Mouse (Mus musculus) lung, postnatal 10 days (tissue): ENCODE measurements at regions not wholly inside any gene's neighbourhood (a gene's known extent, or its start where the extent isn't known, plus 50 kb on each side); places are given as distances from the start of the nearest gene placed in this dataset.

Experiments
- DNase-seq: peaks from one replicate; pipeline ENCODE4 v3.0.0; 2021

DNA sequence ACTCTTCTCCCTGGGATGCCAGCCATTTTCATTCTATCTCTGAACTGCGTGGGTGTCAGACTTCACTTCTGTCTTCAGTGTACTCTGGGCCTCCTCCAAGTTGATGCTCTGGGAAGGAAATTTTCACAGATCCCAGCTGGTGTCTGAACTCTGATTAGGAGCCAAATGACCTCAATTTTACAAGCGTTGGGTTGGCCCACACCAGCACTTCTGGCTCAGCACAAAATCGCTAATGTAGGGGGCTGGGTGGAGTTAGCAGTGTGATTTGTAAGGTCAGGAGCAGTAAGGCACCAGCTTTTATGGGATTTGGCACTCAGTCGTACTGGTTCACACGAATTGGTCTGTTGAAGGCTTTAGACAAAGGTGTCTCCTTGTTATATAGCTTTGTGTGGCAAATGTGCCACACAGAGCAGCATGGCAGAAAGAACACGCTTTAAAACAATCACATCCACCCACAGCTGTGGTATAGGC lies 576.3 kb upstream of the Kdm8 start:
- DNase-seq: peak; percentile 65

DNA sequence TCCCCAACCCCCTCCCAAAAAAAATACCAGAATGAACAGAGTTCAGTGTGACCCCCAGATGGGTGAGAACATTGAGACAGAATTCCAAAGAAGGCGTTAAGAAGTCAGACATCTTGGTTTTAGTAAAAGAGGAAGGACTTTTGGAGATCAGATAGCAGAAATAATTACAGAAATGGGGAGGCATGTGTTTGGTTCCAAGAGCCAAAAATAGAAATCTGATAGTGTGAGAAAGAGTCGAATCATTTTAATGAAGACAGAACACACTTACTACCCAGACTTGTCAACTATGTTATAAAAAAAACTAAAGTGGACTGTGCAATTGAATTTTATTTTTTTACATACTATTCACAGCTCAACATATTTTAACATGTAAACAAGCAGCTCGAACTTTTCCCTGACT lies 575.9 kb upstream of the Kdm8 start:
- no peak for DNase-seq

DNA sequence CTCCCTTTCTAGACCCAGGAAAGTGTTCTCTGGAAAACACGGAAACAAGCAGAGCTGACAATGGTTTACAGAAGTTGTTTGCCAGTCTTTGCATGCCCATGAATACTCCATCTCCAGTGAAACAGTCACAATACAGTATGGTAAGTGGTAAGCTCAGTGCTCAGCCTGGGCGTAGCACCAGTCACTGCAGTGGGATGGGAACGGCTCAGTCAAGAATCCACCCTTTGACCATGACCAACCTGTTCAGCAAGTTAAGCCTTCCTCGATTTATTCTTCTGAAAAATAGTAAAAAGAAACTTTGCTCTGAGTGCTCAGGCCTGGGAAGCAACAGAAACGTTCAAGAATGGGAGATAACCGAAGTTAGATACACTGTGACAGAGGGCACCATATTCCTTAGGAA lies 563.7 kb upstream of the Kdm8 start:
- no peak for DNase-seq

- peak; percentile 11 for DNase-seq
Observed at GRCm38 (mm10) chr7:124907233-124907632, 537.2 kb upstream of the Kdm8 start.

DNA sequence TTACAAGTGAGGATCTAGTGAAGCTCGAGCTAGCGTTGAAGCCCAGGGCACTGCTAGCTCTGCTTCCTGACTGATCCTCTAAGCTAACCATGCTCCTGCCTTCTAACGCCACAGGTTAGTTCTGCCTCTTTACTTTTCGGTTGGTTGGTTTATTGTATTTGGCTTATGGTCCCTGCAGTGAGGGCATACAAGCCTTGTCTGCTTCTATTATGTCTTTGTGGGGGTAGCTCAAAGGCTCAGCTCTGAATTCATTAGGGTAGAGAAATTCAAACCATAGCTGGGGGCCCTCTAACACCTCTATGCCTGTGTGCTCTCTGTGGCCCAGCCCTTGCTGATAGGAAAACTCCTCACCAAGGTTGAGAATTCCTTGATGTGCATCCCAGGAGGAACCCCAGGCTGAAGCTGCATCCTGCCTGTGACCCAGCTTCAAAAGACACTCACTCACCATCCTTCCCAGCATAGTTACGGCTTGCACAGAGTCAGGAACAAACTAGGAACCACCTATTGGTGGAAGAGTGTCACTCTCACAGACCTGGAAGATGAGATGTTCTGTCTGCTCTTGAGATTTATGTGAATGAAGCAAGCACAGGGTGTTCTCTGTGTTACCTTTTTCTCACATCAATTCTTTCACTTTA lies 536.7 kb upstream of the Kdm8 start:
- DNase-seq: no peak

GRCm38 (mm10) chr7:124914061-124914460 lies 530.4 kb upstream of the Kdm8 start:
- no peak for DNase-seq

DNA sequence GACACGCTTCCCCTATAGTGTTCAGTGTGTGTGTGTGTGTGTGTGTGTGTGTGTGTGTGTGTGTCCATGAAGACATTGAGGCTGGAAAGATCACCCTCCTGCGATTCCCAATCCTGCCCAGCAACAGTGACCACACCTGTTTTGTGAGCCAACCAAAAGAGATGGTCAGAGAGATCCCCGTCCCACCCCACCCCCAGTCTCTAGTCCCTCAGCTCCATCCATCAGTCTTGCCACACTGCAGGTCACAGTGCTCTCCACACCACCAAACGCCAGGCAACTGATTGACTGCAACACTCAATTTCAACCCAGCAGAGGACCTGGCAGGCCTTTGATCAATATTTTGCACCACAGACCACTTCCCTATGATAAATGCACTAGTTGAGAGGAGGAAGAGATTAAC lies 530.0 kb upstream of the Kdm8 start:
- DNase-seq: no peak

DNA sequence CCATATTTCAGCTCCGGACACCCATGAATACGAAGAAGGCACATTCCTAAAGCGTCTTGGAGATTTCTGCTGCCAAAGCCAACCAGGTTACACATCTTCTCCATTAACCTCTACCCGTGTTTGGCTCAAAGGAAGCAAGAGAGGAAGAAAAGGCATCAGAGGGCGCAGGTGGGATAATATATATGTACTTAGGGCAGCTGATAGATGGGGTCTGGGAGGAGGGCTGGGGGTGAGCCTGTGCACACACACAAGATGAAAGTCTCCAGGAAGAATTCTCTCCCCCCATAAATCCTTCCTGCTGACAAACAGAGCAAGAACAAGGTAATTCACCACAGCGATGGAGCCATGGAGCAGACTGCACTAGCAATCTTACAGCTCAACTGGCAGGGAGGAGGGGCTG lies 529.5 kb upstream of the Kdm8 start:
- no peak for DNase-seq

GRCm38 (mm10) chr7:124915637-124916036 lies 528.8 kb upstream of the Kdm8 start:
- no peak for DNase-seq

DNA sequence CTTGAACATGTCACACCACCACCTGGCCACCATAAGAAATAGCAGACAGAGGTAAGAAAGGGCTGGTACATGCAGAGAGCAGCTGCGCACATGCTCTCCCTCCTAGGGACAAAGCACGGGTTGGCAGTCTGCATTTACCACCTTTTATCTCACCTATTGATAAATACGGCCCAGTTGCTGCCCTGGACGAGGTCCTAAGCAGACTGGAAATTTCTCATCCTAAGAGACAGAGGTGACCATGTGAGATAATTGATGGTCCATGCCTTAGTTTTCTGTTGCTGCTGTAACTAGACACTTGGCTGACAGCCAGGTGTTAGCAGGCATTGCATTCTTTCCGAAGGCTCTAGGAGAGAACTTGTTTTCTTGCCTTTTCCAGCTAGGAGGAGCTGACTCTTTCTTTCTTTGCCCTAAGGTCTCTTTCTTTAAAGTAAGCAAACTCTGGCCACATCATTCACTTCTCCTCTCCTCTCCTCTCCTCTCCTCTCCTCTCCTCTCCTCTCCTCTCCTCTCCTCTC lies 526.8 kb upstream of the Kdm8 start:
- peak; percentile 30 for DNase-seq

DNA sequence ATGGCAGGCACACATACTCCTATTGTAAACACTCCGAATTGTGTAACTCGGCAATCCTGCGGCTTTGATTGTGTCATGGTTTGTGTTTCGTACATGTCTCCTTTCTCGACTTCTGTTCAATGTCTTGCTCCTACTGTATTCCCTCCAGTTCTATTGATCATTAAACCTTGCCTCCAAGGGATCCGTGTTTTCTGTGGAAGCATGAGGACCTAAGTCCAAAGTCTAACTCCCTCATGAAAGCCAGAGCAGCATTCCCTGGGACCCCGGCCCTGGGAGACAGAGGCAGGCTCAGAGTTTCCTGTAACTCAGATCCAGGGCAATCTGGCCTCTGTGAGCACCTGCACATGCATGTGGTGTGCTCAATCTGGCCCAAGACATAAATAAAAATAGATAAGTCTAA lies 521.7 kb upstream of the Kdm8 start:
- no peak for DNase-seq

DNA sequence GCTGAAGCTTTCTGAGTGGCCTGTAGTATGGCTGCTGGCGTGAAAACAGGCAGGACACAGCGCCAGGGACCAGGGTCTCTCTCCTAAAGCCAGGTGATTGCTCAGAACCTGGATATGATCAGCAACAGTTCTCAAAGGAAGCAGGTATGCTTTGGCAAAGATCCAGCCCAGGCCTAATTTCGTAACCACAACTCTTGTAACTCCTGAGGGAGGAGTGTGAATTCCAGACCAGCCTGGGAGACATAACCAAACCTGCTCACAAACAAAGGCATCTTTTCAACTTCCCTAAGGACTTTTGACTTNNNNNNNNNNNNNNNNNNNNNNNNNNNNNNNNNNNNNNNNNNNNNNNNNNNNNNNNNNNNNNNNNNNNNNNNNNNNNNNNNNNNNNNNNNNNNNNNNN lies 510.9 kb upstream of the Kdm8 start:
- peak; percentile 28 for DNase-seq

DNA sequence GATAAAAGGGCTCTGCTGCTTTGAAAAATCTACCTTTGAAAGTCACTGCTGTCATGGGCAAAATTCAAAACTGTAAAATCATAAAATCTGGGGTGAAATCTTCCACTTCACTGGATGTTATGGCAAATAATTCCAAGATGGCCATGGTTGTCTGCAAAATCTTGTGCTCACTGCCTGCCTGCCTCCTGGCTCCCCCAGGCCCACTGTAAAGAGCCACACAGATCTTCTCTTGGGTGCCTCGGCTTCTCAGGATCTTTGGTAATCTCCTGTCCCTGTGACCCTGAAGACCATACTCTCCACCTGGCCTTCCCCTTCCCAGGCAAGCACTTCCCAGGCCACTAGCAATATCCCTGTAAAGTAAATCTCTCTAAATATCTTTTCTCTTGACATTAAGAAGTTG lies 505.1 kb upstream of the Kdm8 start:
- DNase-seq: no peak

GRCm38 (mm10) chr7:124941527-124941926 lies 502.9 kb upstream of the Kdm8 start:
- no peak for DNase-seq

DNA sequence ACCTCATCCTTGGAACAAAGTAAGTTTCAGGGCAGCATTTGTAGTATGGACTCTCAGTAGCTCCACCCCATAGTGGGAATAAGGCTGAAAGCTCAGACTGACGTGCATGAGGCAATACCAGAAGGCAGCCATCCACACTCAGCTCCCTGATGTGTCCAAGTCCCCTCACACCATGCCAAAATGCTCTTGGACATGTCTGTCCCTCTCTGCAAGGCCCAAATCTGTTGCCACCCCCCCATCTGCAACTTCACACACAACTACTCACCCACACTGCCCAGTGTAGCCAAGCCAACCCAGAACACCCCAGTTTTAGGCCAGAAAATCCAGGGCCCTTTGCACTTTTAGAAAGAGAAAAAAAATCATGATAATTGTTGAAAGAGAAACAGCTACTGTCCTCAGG lies 498.1 kb upstream of the Kdm8 start:
- peak; percentile 36 for DNase-seq

DNA sequence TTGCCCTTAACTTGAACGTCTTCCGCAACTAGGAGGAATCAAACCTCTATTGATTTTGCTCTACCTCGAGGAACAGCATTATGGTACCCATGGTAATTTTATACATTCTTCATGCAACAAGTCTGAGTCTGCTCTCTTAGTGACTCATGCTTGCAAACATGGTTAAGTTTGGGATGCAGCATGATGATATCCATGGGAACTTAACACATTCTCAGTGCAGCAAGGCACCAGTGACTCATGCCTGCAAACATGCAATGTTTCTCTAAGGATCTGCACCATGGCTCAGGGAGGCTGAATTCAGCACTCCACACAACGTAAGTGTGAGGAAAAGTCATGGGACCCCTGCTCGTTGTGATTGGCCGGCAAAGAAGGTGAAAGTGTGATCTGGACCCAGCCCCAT lies 487.1 kb upstream of the Kdm8 start:
- DNase-seq: no peak

DNA sequence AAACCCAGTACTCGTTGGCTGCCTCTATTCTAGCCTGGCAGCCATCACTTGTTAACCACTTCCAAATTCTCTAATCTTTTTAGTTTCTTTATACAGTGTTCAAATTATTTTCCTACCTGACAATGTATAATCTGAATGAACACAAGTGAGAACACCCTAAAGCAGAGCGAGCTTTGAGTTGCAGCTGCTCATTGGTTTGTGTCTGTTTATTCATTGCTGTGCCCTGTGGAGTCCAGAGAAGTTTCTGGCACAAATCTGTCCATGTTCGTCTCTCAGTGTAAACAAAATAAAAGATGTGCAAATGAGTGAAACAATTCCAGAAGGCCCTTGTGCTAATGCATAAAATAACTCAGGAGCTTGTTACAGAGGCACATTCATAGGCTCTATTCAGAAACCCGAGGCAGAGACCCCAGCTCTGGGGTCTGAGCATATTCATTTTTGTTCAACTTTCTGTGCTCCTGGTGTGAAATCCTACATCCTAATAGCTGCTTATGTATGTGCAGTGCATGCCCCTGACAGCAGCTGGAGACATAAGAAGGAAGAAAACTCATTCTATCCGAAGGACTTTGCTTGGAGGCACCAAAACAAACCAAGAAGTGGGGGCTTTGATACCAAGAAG lies 469.5 kb upstream of the Kdm8 start:
- DNase-seq: no peak

GRCm38 (mm10) chr7:124989456-124989855 lies 455.0 kb upstream of the Kdm8 start:
- peak; percentile 13 for DNase-seq

DNA sequence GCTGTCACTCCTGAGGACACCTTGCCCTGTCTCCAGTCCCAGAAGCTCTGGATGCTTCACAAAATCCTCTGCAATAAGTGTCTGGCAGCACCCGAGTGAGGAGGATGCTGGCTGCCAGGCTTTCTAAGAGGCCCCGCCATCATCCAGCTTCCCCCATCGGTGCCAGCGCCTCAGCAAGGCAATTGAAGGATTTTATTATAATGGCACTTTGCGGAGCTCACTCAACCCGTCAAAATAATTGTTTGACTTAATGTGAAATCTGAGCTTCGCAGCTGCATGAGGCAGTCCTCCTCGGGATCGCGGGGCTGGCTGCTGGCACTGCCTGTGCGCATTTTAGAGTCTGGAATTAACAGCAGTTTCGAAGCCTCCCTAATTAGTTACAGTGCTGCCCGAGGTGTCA lies 453.8 kb upstream of the Kdm8 start:
- no peak for DNase-seq

GRCm38 (mm10) chr7:124996538-124996937 lies 447.9 kb upstream of the Kdm8 start:
- DNase-seq: no peak

DNA sequence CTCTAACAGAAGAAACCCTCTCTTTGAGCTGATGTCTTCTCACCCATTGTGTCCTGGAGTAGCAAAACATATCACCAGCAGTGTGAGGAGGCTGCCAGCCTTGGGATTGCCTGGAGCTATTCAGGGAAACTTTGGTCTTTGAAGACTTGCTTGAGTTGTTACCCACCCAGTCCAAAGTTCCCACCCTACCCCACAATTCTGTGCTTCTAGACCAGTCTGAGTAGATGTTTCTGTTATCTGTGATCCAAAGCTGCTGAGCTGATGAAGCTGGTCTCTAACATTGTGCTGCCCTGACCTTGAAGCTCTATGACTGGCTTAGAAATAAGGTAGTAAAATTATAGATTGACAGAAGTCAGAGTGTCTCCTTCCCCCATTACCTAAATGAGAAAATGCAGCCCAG lies 443.8 kb upstream of the Kdm8 start:
- no peak for DNase-seq

GRCm38 (mm10) chr7:125005638-125006037 lies 438.8 kb upstream of the Kdm8 start:
- DNase-seq: no peak

DNA sequence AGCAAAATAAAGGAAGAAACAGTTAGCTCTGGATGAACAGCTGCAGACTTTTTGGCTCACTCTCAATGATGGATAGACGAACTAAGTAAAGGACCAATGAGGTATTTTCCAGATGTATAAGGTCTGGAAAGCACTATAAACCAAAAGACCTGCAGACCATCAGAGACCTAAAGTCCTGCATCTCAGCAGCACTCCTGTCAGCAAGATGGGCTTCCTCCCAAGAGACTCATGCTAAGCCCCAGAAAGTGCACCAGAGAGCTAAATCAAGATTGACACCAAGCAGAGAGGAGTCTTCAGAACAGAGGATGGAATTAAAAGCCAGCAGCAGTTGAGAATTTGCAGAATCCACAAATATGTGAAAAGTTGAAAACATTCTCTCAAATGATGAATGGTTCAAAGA lies 425.2 kb upstream of the Kdm8 start:
- DNase-seq: no peak

- no peak for DNase-seq
Observed at GRCm38 (mm10) chr7:125024944-125025343, 419.5 kb upstream of the Kdm8 start.

GRCm38 (mm10) chr7:125033778-125034177 lies 410.7 kb upstream of the Kdm8 start:
- no peak for DNase-seq
